In the genomic region with DNA sequence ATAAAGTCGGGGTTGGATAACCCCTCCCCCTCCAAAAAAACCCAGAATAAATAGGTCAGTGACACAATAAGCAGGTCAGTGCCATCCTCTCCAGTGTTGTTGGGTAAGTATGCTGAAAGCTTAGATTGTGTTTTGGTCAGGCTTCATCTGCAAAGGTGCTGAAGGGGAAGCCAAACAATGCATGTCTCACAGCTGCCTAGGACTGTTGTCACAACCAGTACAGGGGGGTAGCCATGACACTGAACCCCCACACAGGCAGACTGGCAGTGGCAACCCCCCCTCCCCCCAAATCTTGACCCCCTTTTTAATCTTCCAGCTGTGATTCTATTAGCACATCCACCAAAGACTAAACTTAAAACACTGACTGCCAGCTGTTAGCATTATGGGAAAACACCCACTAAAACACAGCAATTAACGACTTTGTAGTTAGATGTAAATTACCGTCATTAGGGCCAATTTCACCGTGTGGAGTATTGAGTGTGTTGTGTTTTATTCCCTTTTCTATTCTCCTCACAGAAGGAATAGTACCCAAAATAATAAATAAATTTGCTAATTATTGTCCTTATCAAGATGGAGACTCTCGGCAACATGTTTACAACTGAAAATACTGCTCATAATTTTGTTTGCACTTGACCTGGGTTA, we compare ENCODE assay signal across 25 mouse cellular contexts.
DNase-seq lines count a peak whose midpoint lies in the region; ATAC-seq and TF ChIP-seq lines count a peak whose summit lies in the region.
"Had no signal": no experiment of that assay in that cellular context is flagged by ENCODE, and none has a peak within 500 bp of the region (broad histone marks: within the 10 kb centered on the region; RNA-seq: fewer than 3 reads in every experiment).

No protein-coding gene starts in this region.

- no peak overlapping the region for H3K27ac ChIP-seq in forebrain, embryonic 13.5 days
- H3K27ac ChIP-seq in forebrain, embryonic 11.5 days (ENCODE audit: low read depth, low read length): no peak overlapping the region
- H3K27ac ChIP-seq in hindbrain, embryonic 14.5 days: no peak overlapping the region
- no peak overlapping the region for H3K27ac ChIP-seq in hindbrain, embryonic 11.5 days (ENCODE audit: low read depth, low read length)
- no peak overlapping the region for H3K27ac ChIP-seq in forebrain, postnatal 0 days (ENCODE audit: low read depth, low read length)
- H3K27ac ChIP-seq: embryonic facial prominence, embryonic 12.5 days; embryonic facial prominence, embryonic 15.5 days; heart, embryonic 15.5 days; hindbrain, embryonic 10.5 days; hindbrain, embryonic 15.5 days had no signal

- no peak overlapping the region for H3K4me2 ChIP-seq in forebrain, embryonic 13.5 days
- H3K4me2 ChIP-seq in forebrain, embryonic 11.5 days (ENCODE audit: low read depth, low read length, severe bottlenecking): no peak overlapping the region
- H3K4me2 ChIP-seq in hindbrain, embryonic 14.5 days (replicated peaks): no peak overlapping the region
- H3K4me2 ChIP-seq in hindbrain, embryonic 11.5 days (replicated peaks; ENCODE audit: low read depth, low read length): no peak overlapping the region
- H3K4me2 ChIP-seq in forebrain, postnatal 0 days (ENCODE audit: low read depth): no peak overlapping the region
- H3K4me2 ChIP-seq: embryonic facial prominence, embryonic 12.5 days; embryonic facial prominence, embryonic 15.5 days; heart, embryonic 12.5 days; heart, embryonic 15.5 days; hindbrain, embryonic 15.5 days had no signal

- no peak for DNase-seq in forebrain, embryonic 11.5 days (ENCODE audit: low spot score)
- no peak for DNase-seq in hindbrain, embryonic 14.5 days (ENCODE audit: low spot score)
- no peak for DNase-seq in hindbrain, embryonic 11.5 days (ENCODE audit: low spot score)
- no peak for DNase-seq in forebrain, postnatal 0 days
- no peak for DNase-seq in natural killer cell, adult 2 months (ENCODE audit: low spot score in 2 of 2)
- DNase-seq: adrenal gland, postnatal 10 days; adrenal gland, postnatal 36 days; cerebellum, adult 11 months; cerebellum, adult 2 months; cerebellum, adult 9-11 months; cerebellum, postnatal 25 days; gastrocnemius, postnatal 25 days; heart, adult 18-20 months; heart, postnatal 10 days; heart, postnatal 36 days; kidney, adult 2 months had no signal

- H3K36me3 ChIP-seq in forebrain, embryonic 13.5 days (ENCODE audit: poor library complexity, severe bottlenecking): no peaks in the 10 kb centered on the region
- H3K36me3 ChIP-seq in forebrain, embryonic 11.5 days (ENCODE audit: control insufficient read depth, insufficient read depth, low read length): no peaks in the 10 kb centered on the region
- no peaks in the 10 kb centered on the region for H3K36me3 ChIP-seq in hindbrain, embryonic 14.5 days (replicated peaks; ENCODE audit: control insufficient read depth, insufficient read depth)
- no peaks in the 10 kb centered on the region for H3K36me3 ChIP-seq in hindbrain, embryonic 11.5 days (ENCODE audit: control insufficient read depth, insufficient read depth, low read length)
- no peaks in the 10 kb centered on the region for H3K36me3 ChIP-seq in forebrain, postnatal 0 days (ENCODE audit: insufficient read depth)
- H3K36me3 ChIP-seq: embryonic facial prominence, embryonic 12.5 days; embryonic facial prominence, embryonic 15.5 days; heart, embryonic 12.5 days; heart, embryonic 15.5 days; hindbrain, embryonic 10.5 days; hindbrain, embryonic 15.5 days had no signal

- no peak for TF ChIP-seq CTCF in forebrain, postnatal 0 days (IDR thresholded peaks at IDR 0.05; ENCODE audit: low read depth)

- H3K4me1 ChIP-seq in forebrain, embryonic 13.5 days: peaks cover 3% of the 10 kb centered on the region; the same call in 1 of the 2 replicates
- no peaks in the 10 kb centered on the region for H3K4me1 ChIP-seq in forebrain, embryonic 11.5 days (replicated peaks; ENCODE audit: control insufficient read depth, insufficient read depth, low read length)
- H3K4me1 ChIP-seq in hindbrain, embryonic 14.5 days (replicated peaks; ENCODE audit: control insufficient read depth, insufficient read depth, low read length): no peaks in the 10 kb centered on the region
- H3K4me1 ChIP-seq in hindbrain, embryonic 11.5 days (replicated peaks; ENCODE audit: control insufficient read depth, insufficient read depth, low read length): no peaks in the 10 kb centered on the region
- no peaks in the 10 kb centered on the region for H3K4me1 ChIP-seq in forebrain, postnatal 0 days (ENCODE audit: insufficient read depth)
- H3K4me1 ChIP-seq: embryonic facial prominence, embryonic 12.5 days; embryonic facial prominence, embryonic 15.5 days; heart, embryonic 12.5 days; heart, embryonic 15.5 days; hindbrain, embryonic 10.5 days; hindbrain, embryonic 15.5 days had no signal

- peak; percentile 66; the same call in 1 of the 2 replicates for ATAC-seq in forebrain, embryonic 13.5 days
- no peak for ATAC-seq in forebrain, embryonic 11.5 days (replicated peaks; ENCODE audit: low FRiP score)
- 0 out of 2 replicates have a peak, but pooled peaks have one; percentile 27 for ATAC-seq in hindbrain, embryonic 14.5 days (ENCODE audit: low FRiP score)
- no peak for ATAC-seq in hindbrain, embryonic 11.5 days (ENCODE audit: low FRiP score)
- ATAC-seq in forebrain, postnatal 0 days: peak; percentile 10; the same call in 1 of the 2 replicates
- ATAC-seq: intestine, postnatal 0 days; Patski had no signal

- no peak overlapping the region for H3K9ac ChIP-seq in forebrain, embryonic 13.5 days
- no peak overlapping the region for H3K9ac ChIP-seq in forebrain, embryonic 11.5 days (ENCODE audit: low read length)
- no peak overlapping the region for H3K9ac ChIP-seq in hindbrain, embryonic 14.5 days
- H3K9ac ChIP-seq in hindbrain, embryonic 11.5 days (ENCODE audit: low read depth, low read length): no peak overlapping the region
- no peak overlapping the region for H3K9ac ChIP-seq in forebrain, postnatal 0 days
- H3K9ac ChIP-seq: embryonic facial prominence, embryonic 12.5 days; embryonic facial prominence, embryonic 15.5 days; heart, embryonic 12.5 days; heart, embryonic 15.5 days; hindbrain, embryonic 15.5 days had no signal

- WGBS in forebrain, embryonic 13.5 days: 53% methylated on average over 5 of the region's 5 CpGs
- 70% methylated on average over 5 of the region's 5 CpGs for WGBS in forebrain, embryonic 11.5 days
- WGBS in hindbrain, embryonic 14.5 days: 59% methylated on average over 5 of the region's 5 CpGs
- WGBS in hindbrain, embryonic 11.5 days: 79% methylated on average over 5 of the region's 5 CpGs
- 41% methylated on average over 5 of the region's 5 CpGs for WGBS in forebrain, postnatal 0 days

- no peaks in the 10 kb centered on the region for H3K27me3 ChIP-seq in forebrain, embryonic 13.5 days
- H3K27me3 ChIP-seq in forebrain, embryonic 11.5 days (ENCODE audit: control insufficient read depth, insufficient read depth, low read length): no peaks in the 10 kb centered on the region
- H3K27me3 ChIP-seq in hindbrain, embryonic 14.5 days (ENCODE audit: control insufficient read depth, insufficient read depth, low read length): no peaks in the 10 kb centered on the region
- H3K27me3 ChIP-seq in hindbrain, embryonic 11.5 days (ENCODE audit: control insufficient read depth, insufficient read depth, low read length): no peaks in the 10 kb centered on the region
- H3K27me3 ChIP-seq in forebrain, postnatal 0 days (ENCODE audit: insufficient read depth, low read length): no peaks in the 10 kb centered on the region
- H3K27me3 ChIP-seq: embryonic facial prominence, embryonic 15.5 days; heart, embryonic 12.5 days; heart, embryonic 15.5 days; hindbrain, embryonic 15.5 days had no signal

- no peak overlapping the region for H3K4me3 ChIP-seq in forebrain, embryonic 13.5 days
- H3K4me3 ChIP-seq in forebrain, embryonic 11.5 days (ENCODE audit: low read depth, low read length): no peak overlapping the region
- H3K4me3 ChIP-seq in hindbrain, embryonic 14.5 days (replicated peaks; ENCODE audit: low read length): no peak overlapping the region
- no peak overlapping the region for H3K4me3 ChIP-seq in hindbrain, embryonic 11.5 days (ENCODE audit: low read depth, low read length)
- H3K4me3 ChIP-seq in forebrain, postnatal 0 days (ENCODE audit: low read depth, low read length): no peak overlapping the region
- H3K4me3 ChIP-seq: embryonic facial prominence, embryonic 12.5 days; embryonic facial prominence, embryonic 15.5 days; heart, embryonic 12.5 days; heart, embryonic 15.5 days; hindbrain, embryonic 10.5 days; hindbrain, embryonic 15.5 days had no signal

- H3K9me3 ChIP-seq in forebrain, embryonic 13.5 days (replicated peaks): no peaks in the 10 kb centered on the region
- H3K9me3 ChIP-seq in forebrain, embryonic 11.5 days (ENCODE audit: control insufficient read depth, low read length): no peaks in the 10 kb centered on the region
- no peaks in the 10 kb centered on the region for H3K9me3 ChIP-seq in hindbrain, embryonic 14.5 days (ENCODE audit: control insufficient read depth, low read length)
- H3K9me3 ChIP-seq in hindbrain, embryonic 11.5 days (ENCODE audit: control insufficient read depth, low read length): no peaks in the 10 kb centered on the region
- H3K9me3 ChIP-seq in forebrain, postnatal 0 days (ENCODE audit: low read length): no peaks in the 10 kb centered on the region
- H3K9me3 ChIP-seq: embryonic facial prominence, embryonic 12.5 days; embryonic facial prominence, embryonic 15.5 days; heart, embryonic 15.5 days; hindbrain, embryonic 10.5 days; hindbrain, embryonic 15.5 days had no signal

Comparison
In these comparisons a context has a peak if more than half of its experiments do, and no peak if none do; other contexts are left out.
1. ATAC-seq: peak in forebrain, embryonic 13.5 days (single experiment), hindbrain, embryonic 14.5 days (single experiment) and forebrain, postnatal 0 days (single experiment); none in forebrain, embryonic 11.5 days (single experiment) and hindbrain, embryonic 11.5 days (single experiment).